Mouse (Mus musculus) myocyte (in vitro differentiated cells): ENCODE results near the gene Cct4. TPM values are rescaled to one million over a fixed set of nuclear protein-coding genes. Genes with fewer than 3 reads are reported as not detected.
A peak's percentile ranks its signal among the peaks of the same experiment; 100 is the strongest.

ENCODE experiments used
- H3K27me3 ChIP-seq: one replicate; pipeline ENCODE4 v1.6.1; 2011; ENCODE audit not compliant: control insufficient read depth, insufficient read depth, insufficient read length
- H3K36me3 ChIP-seq: one replicate; pipeline ENCODE4 v1.6.1; 2011; ENCODE audit not compliant: control insufficient read depth, insufficient read depth
- H3K4me2 ChIP-seq: one replicate; pipeline ENCODE4 v1.6.1; 2011; ENCODE audit warnings: low read depth, control low read depth
- H3K4me3 ChIP-seq: one replicate; pipeline ENCODE4 v1.5.1; 2011; ENCODE audit warnings: mild to moderate bottlenecking, control low read depth, moderate library complexity
- H3K79me2 ChIP-seq: one replicate; pipeline ENCODE4 v1.6.1; 2011; ENCODE audit not compliant: control insufficient read depth, insufficient read depth
- H3ac ChIP-seq: one replicate; pipeline ENCODE4 v1.6.1; 2011; ENCODE audit not compliant: control insufficient read depth, insufficient read length
- CEBPB ChIP-seq: IDR thresholded peaks from 2 replicates; pipeline ENCODE4 v1.6.1; 2011; ENCODE audit warnings: mild to moderate bottlenecking, moderate library complexity; ENCODE audit not compliant: poor library complexity, insufficient read depth, severe bottlenecking
- E2F4 ChIP-seq: IDR thresholded peaks from one replicate; pipeline ENCODE4 v1.6.1; 2011; ENCODE audit warnings: mild to moderate bottlenecking, control low read depth, moderate library complexity; ENCODE audit not compliant: insufficient read depth
- MAX ChIP-seq: IDR thresholded peaks from one replicate; pipeline ENCODE4 v1.6.1; 2011; ENCODE audit warnings: low read depth, mild to moderate bottlenecking, control low read depth
- MYOD1 ChIP-seq, 3 experiments: IDR thresholded peaks; one replicate each; pipeline ENCODE4 v1.6.1; 2011; ENCODE audit warnings: control low read depth in 2 of 3, low read depth in 2 of 3, mild to moderate bottlenecking in 2 of 3, moderate library complexity in 1 of 3; ENCODE audit not compliant: insufficient read length in 2 of 3, control insufficient read depth in 1 of 3
- MYOG ChIP-seq, 3 experiments: IDR thresholded peaks; one replicate each; pipeline ENCODE4 v1.6.1; 2011; ENCODE audit warnings: control low read depth in 2 of 3, low read depth in 2 of 3, mild to moderate bottlenecking in 2 of 3; ENCODE audit not compliant: insufficient read length in 2 of 3, control insufficient read depth in 1 of 3, insufficient read depth in 1 of 3
- POLR2A ChIP-seq: IDR thresholded peaks from one replicate; pipeline ENCODE4 v1.6.1; 2011; ENCODE audit warnings: low read depth, mild to moderate bottlenecking, control low read depth, moderate library complexity; ENCODE audit not compliant: insufficient read length
- POLR2AphosphoS2 ChIP-seq: IDR thresholded peaks from one replicate; pipeline ENCODE4 v1.6.1; 2011; ENCODE audit warnings: low read depth, control low read depth; ENCODE audit not compliant: insufficient read length
- REST ChIP-seq: IDR thresholded peaks from one replicate; pipeline ENCODE4 v1.6.1; 2011; ENCODE audit warnings: mild to moderate bottlenecking, control low read depth, moderate library complexity; ENCODE audit not compliant: insufficient read depth, insufficient read length
- SRF ChIP-seq: IDR thresholded peaks from one replicate; pipeline ENCODE4 v1.6.1; 2011; ENCODE audit warnings: low read depth; ENCODE audit not compliant: control insufficient read depth, insufficient read length
- TCF12 ChIP-seq: IDR thresholded peaks from one replicate; pipeline ENCODE4 v1.6.1; 2011; ENCODE audit warnings: mild to moderate bottlenecking, control low read depth; ENCODE audit not compliant: poor library complexity, insufficient read depth, severe bottlenecking
- USF1 ChIP-seq: IDR thresholded peaks from one replicate; pipeline ENCODE4 v1.6.1; 2011; ENCODE audit warnings: low read depth, mild to moderate bottlenecking, control low read depth, moderate library complexity
- polyA plus RNA-seq: library from polyadenylated mRNA; unstranded; fragments of >200 nt; fragmentation: generic; extraction: Trizol; gene quantifications from one replicate; pipeline ENCODE4 v1.2.1, GENCODE M21; 2012; ENCODE audit warnings: missing spikeins

Gene Cct4
- polyA plus RNA-seq, 1 experiment = 187 TPM

- Histone ChIP-seq H3K4me2 (peak overlapping the region; percentile 99), H3K79me2 (no peaks in the 10 kb centered on the region), H3K4me3 (peak overlapping the region; percentile 45), H3K36me3 (peaks cover 14% of the 10 kb centered on the region), H3K27me3 (no peaks in the 10 kb centered on the region), H3ac (peak overlapping the region; percentile 31)
- TF ChIP-seq MAX (no peak), POLR2A (peak; percentile 67)
Measured at GRCm38 (mm10) chr11:23008181-23008823, 18.0 kb downstream of the Cct4 start.

- no peak overlapping the region for H3ac ChIP-seq
- H3K4me3 ChIP-seq = peak overlapping the region; percentile 45
- no peak for TF ChIP-seq MAX
Measured at GRCm38 (mm10) chr11:23008824-23009200, 18.5 kb downstream of the Cct4 start.

GRCm38 (mm10) chr11:23013096-23013495 is 22.8 kb downstream of the Cct4 start:
- no peak overlapping the region for H3K4me3 ChIP-seq

More at GRCm38 (mm10) chr11:23008824-23009200, 18.5 kb downstream of the Cct4 start:
- peak overlapping the region; percentile 99 for H3K4me2 ChIP-seq
- H3K36me3 ChIP-seq = peaks cover 9% of the 10 kb centered on the region
- no peaks in the 10 kb centered on the region for H3K79me2 ChIP-seq
- H3K27me3 ChIP-seq = no peaks in the 10 kb centered on the region

GRCm38 (mm10) chr11:23013580-23014294 is 23.4 kb downstream of the Cct4 start:
- TF ChIP-seq SRF = no peak
- TF ChIP-seq MYOD1 (IDR thresholded peaks at IDR 0.05; ENCODE audit: control insufficient read depth in 1 of 3, insufficient read length in 2 of 3, low read depth in 2 of 3) = no peak
- TF ChIP-seq MAX = no peak
- no peak for TF ChIP-seq USF1
- TF ChIP-seq POLR2AphosphoS2 = no peak
- no peak for TF ChIP-seq CEBPB
- TF ChIP-seq TCF12 = no peak
- no peak for TF ChIP-seq MYOG (IDR thresholded peaks at IDR 0.05; ENCODE audit: control insufficient read depth in 1 of 3, insufficient read depth in 1 of 3, insufficient read length in 2 of 3, low read depth in 2 of 3)
- TF ChIP-seq POLR2A = no peak
- H3K36me3 ChIP-seq = no peaks in the 10 kb centered on the region
- H3K4me2 ChIP-seq = no peak overlapping the region
- H3K79me2 ChIP-seq = no peaks in the 10 kb centered on the region
- H3K27me3 ChIP-seq = no peaks in the 10 kb centered on the region
- H3K4me3 ChIP-seq = no peak overlapping the region
- H3ac ChIP-seq = no peak overlapping the region

More at GRCm38 (mm10) chr11:23013096-23013495, 22.8 kb downstream of the Cct4 start:
- H3ac ChIP-seq = no peak overlapping the region
- H3K27me3 ChIP-seq = no peaks in the 10 kb centered on the region
- no peaks in the 10 kb centered on the region for H3K36me3 ChIP-seq
- TF ChIP-seq TCF12 = no peak
- TF ChIP-seq MAX = no peak
- TF ChIP-seq E2F4 = no peak
- no peak for TF ChIP-seq CEBPB
- no peak for TF ChIP-seq USF1
- TF ChIP-seq REST = no peak
- TF ChIP-seq POLR2A = no peak
- no peak for TF ChIP-seq SRF
- TF ChIP-seq POLR2AphosphoS2 = no peak
- no peak overlapping the region for H3K4me2 ChIP-seq
- H3K79me2 ChIP-seq = no peaks in the 10 kb centered on the region

- Histone ChIP-seq H3K4me2 (no peak overlapping the region), H3K79me2 (no peaks in the 10 kb centered on the region), H3K36me3 (no peaks in the 10 kb centered on the region), H3K27me3 (no peaks in the 10 kb centered on the region), H3K4me3 (no peak overlapping the region), H3ac (no peak overlapping the region)
- TF ChIP-seq CEBPB (no peak), TCF12 (no peak), E2F4 (no peak), MAX (no peak)
Measured at GRCm38 (mm10) chr11:23014996-23015395, 24.7 kb downstream of the Cct4 start.
